Mouse (Mus musculus): Measurements from ENCODE around the gene Stx6.

- TF ChIP-seq POLR2A (IDR thresholded peaks at IDR 0.05; ENCODE audit: insufficient read depth, low read depth, low read length) (no peak), CTCF (IDR thresholded peaks at IDR 0.05; ENCODE audit: insufficient read depth, low read depth, low read length) (no peak)
These were observed 32.7 kb downstream of the Stx6 start for GRCm38 (mm10) chr1:155191219-155191618.
